Mouse (Mus musculus): ENCODE measurements around the gene Ppp1r3c. TPM values are rescaled to one million over a fixed set of nuclear protein-coding genes. Genes with fewer than 3 reads are reported as not detected.

The Ppp1r3c gene
- polyA plus RNA-seq, 1 experiment from 2014 or later = 11.1 TPM

DNA sequence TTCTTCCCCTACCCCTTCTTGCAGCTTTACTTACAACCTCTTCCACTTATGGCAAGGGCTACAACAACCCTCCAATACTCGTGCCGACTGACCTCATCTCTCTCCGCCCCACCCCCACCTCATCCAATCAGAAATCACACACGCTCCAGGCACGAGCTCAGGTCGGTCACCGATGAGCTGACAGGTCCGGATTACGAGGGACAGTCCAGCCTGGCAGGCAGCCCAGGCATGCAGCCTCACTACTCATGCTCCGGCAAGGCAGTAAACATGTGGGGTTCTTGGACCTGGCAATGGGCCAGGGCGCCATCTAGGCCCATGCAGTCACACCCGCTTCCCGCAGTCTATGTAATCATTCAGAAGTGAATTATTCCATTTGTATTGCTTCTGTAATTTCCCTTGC lies 23.4 kb downstream of the Ppp1r3c start:
- no peak overlapping the region for H3K4me2 ChIP-seq (ENCODE audit: low read length)
- no peaks in the 10 kb centered on the region for H3K36me3 ChIP-seq (ENCODE audit: insufficient read depth, low read length)
- DNase-seq (ENCODE audit: low spot score) (no peak), ATAC-seq (replicated peaks; ENCODE audit: low FRiP score, low read depth) (0 out of 2 replicates have a peak, but pooled peaks have one; percentile 13)
- H3K4me1 ChIP-seq (replicated peaks; ENCODE audit: insufficient read depth, low read length) = no peaks in the 10 kb centered on the region
- no peak overlapping the region for H3K4me3 ChIP-seq (replicated peaks; ENCODE audit: low read depth, low read length)
- no peaks in the 10 kb centered on the region for H3K27me3 ChIP-seq (ENCODE audit: insufficient read depth, low read length)
- no peak overlapping the region for H3K27ac ChIP-seq
- TF ChIP-seq CTCF (IDR thresholded peaks at IDR 0.05; ENCODE audit: low read depth) = no peak
- H3K9me3 ChIP-seq (replicated peaks; ENCODE audit: low read length) = no peaks in the 10 kb centered on the region
- H3K9ac ChIP-seq (ENCODE audit: low read depth, low read length) = no peak overlapping the region
- 58% methylated on average over 13 of the region's 13 CpGs for WGBS

- Histone ChIP-seq H3K4me1 (replicated peaks; ENCODE audit: insufficient read depth, low read length) (no peaks in the 10 kb centered on the region), H3K27ac (no peak overlapping the region), H3K27me3 (ENCODE audit: insufficient read depth, low read length) (no peaks in the 10 kb centered on the region), H3K4me3 (replicated peaks; ENCODE audit: low read depth, low read length) (no peak overlapping the region), H3K36me3 (ENCODE audit: insufficient read depth, low read length) (no peaks in the 10 kb centered on the region), H3K4me2 (ENCODE audit: low read length) (no peak overlapping the region), H3K9ac (ENCODE audit: low read depth, low read length) (no peak overlapping the region), H3K9me3 (replicated peaks; ENCODE audit: low read length) (no peaks in the 10 kb centered on the region)
- WGBS = 49% methylated on average over 6 of the region's 6 CpGs
- no peak for DNase-seq (ENCODE audit: low spot score)
- ATAC-seq (replicated peaks; ENCODE audit: low FRiP score, low read depth) = no peak
- no peak for TF ChIP-seq CTCF (IDR thresholded peaks at IDR 0.05; ENCODE audit: low read depth)
Measured at GRCm38 (mm10) chr19:36706195-36706594, 30.3 kb downstream of the Ppp1r3c start.

DNA sequence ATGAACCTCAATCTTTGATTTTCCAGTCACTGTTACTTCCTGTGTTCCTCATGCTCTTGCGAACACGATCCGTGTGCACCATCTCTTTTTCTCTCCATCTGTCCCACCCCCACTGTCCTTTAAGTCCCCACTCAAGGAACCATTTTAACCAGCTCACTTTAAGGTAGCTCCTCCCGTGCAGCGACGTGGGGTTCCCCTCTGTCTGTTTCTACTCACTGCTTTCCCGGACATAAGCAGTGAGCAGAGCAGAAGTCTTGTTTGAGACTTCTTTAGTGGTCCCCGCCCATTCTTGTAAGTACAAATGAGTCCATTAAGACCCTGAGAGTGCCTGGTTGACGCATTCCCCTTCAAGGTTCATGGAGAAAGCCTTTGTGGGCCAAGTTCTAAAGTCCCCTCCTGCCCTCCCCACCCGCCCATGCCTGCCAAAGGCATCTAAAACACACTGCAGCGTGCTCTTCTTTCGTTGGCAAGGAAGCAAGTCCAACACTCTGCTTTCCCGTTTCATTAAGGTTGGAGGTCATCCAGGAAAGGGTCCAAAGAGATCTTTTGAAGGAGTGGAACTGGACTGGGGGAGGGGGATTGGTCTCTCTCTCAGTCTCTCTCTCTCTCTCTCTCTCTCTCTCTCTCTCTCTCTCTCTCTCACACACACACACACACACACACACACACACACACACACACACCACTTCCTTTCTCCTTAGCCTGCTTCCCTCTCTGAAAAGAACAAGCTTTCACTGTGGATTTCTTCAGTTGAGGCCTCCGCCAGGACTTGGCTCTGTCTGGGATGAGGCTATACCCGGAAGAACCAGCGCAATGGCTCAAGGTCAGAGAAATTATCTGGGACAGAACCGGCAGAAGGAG lies 30.9 kb downstream of the Ppp1r3c start:
- no peak for TF ChIP-seq CTCF (IDR thresholded peaks at IDR 0.05; ENCODE audit: low read depth)
- Histone ChIP-seq H3K4me1 (replicated peaks; ENCODE audit: insufficient read depth, low read length) (no peaks in the 10 kb centered on the region), H3K9me3 (replicated peaks; ENCODE audit: low read length) (no peaks in the 10 kb centered on the region), H3K9ac (ENCODE audit: low read depth, low read length) (no peak overlapping the region), H3K27ac (no peak overlapping the region), H3K4me2 (ENCODE audit: low read length) (no peak overlapping the region), H3K27me3 (ENCODE audit: insufficient read depth, low read length) (no peaks in the 10 kb centered on the region), H3K4me3 (replicated peaks; ENCODE audit: low read depth, low read length) (no peak overlapping the region), H3K36me3 (ENCODE audit: insufficient read depth, low read length) (no peaks in the 10 kb centered on the region)
- DNase-seq (ENCODE audit: low spot score) (no peak), ATAC-seq (replicated peaks; ENCODE audit: low FRiP score, low read depth) (no peak)
- 69% methylated on average over 17 of the region's 17 CpGs for WGBS

DNA sequence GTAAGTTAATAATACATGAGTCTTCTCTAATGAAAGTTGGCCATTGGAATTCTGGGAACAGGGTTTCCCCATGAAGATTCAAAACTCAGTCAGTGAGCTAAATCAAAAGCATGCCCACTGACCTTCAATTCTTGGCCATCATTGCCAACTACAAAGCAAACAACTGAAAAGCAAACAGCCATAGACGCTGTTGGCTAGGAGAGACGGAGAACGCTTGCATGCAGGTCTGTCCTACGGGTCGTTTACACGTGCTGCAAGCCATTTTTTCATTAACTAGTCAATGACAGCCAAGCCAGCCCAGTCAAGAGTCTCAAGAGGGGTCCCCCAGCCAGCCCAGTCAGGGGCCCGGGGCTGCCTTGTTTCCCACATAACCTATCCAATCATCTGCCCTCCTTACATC lies 31.7 kb downstream of the Ppp1r3c start:
- no peaks in the 10 kb centered on the region for H3K36me3 ChIP-seq (ENCODE audit: insufficient read depth, low read length)
- DNase-seq (ENCODE audit: low spot score) = no peak
- no peaks in the 10 kb centered on the region for H3K4me1 ChIP-seq (replicated peaks; ENCODE audit: insufficient read depth, low read length)
- H3K27me3 ChIP-seq (ENCODE audit: insufficient read depth, low read length) = no peaks in the 10 kb centered on the region
- WGBS = 86% methylated on average over 7 of the region's 7 CpGs
- H3K9ac ChIP-seq (ENCODE audit: low read depth, low read length) = no peak overlapping the region
- ATAC-seq (replicated peaks; ENCODE audit: low FRiP score, low read depth) = no peak
- no peaks in the 10 kb centered on the region for H3K9me3 ChIP-seq (replicated peaks; ENCODE audit: low read length)
- no peak overlapping the region for H3K4me2 ChIP-seq (ENCODE audit: low read length)
- no peak overlapping the region for H3K27ac ChIP-seq
- no peak for TF ChIP-seq CTCF (IDR thresholded peaks at IDR 0.05; ENCODE audit: low read depth)
- no peak overlapping the region for H3K4me3 ChIP-seq (replicated peaks; ENCODE audit: low read depth, low read length)

- DNase-seq (ENCODE audit: low spot score) (peak; percentile 45), ATAC-seq (replicated peaks; ENCODE audit: low FRiP score, low read depth) (no peak)
- no peaks in the 10 kb centered on the region for H3K36me3 ChIP-seq (ENCODE audit: insufficient read depth, low read length)
- no peaks in the 10 kb centered on the region for H3K4me1 ChIP-seq (replicated peaks; ENCODE audit: insufficient read depth, low read length)
- 47% methylated on average over 9 of the region's 9 CpGs for WGBS
- H3K9ac ChIP-seq (ENCODE audit: low read depth, low read length) = no peak overlapping the region
- no peaks in the 10 kb centered on the region for H3K27me3 ChIP-seq (ENCODE audit: insufficient read depth, low read length)
- peaks cover 5% of the 10 kb centered on the region; the same call in 1 of the 2 replicates for H3K9me3 ChIP-seq (replicated peaks; ENCODE audit: low read length)
- H3K4me2 ChIP-seq (ENCODE audit: low read length) = no peak overlapping the region
- no peak for TF ChIP-seq CTCF (IDR thresholded peaks at IDR 0.05; ENCODE audit: low read depth)
- no peak overlapping the region for H3K27ac ChIP-seq
- H3K4me3 ChIP-seq (replicated peaks; ENCODE audit: low read depth, low read length) = no peak overlapping the region
Measured at GRCm38 (mm10) chr19:36701809-36702622, 34.4 kb downstream of the Ppp1r3c start.

- H3K9me3 ChIP-seq (replicated peaks; ENCODE audit: low read length) = peaks cover 5% of the 10 kb centered on the region; the same call in 1 of the 2 replicates
- no peaks in the 10 kb centered on the region for H3K36me3 ChIP-seq (ENCODE audit: insufficient read depth, low read length)
- no peak overlapping the region for H3K4me3 ChIP-seq (replicated peaks; ENCODE audit: low read depth, low read length)
- WGBS = 72% methylated on average over 3 of the region's 3 CpGs
- ATAC-seq (replicated peaks; ENCODE audit: low FRiP score, low read depth) (no peak), DNase-seq (ENCODE audit: low spot score) (no peak)
- H3K4me2 ChIP-seq (ENCODE audit: low read length) = no peak overlapping the region
- no peak overlapping the region for H3K27ac ChIP-seq
- H3K4me1 ChIP-seq (replicated peaks; ENCODE audit: insufficient read depth, low read length) = no peaks in the 10 kb centered on the region
- no peak overlapping the region for H3K9ac ChIP-seq (ENCODE audit: low read depth, low read length)
- H3K27me3 ChIP-seq (ENCODE audit: insufficient read depth, low read length) = no peaks in the 10 kb centered on the region
- TF ChIP-seq CTCF (IDR thresholded peaks at IDR 0.05; ENCODE audit: low read depth) = no peak
Measured at GRCm38 (mm10) chr19:36701366-36701765, 35.1 kb downstream of the Ppp1r3c start.

All from kidney, postnatal 0 days (tissue).